Mouse (Mus musculus) cortical plate, adult 2 months (tissue): ENCODE data around the gene Gm45717. TPM values are rescaled to one million over a fixed set of nuclear protein-coding genes. Genes with fewer than 3 reads are reported as not detected.
A peak's percentile ranks its signal among the peaks of the same experiment; 100 is the strongest.

Experiments used
- H3K27ac ChIP-seq: fragments of 200-500 bp; 2 replicates; pipeline ENCODE4 v1.5.1; 2012; ENCODE audit warnings: low read length, control low read depth, inconsistent platforms; ENCODE audit not compliant: insufficient read depth
- H3K4me1 ChIP-seq: fragments of 200-500 bp; 2 replicates; pipeline ENCODE4 v1.6.1; 2011; ENCODE audit warnings: low read length; ENCODE audit not compliant: control insufficient read depth, insufficient read depth
- H3K4me3 ChIP-seq: fragments of 200-500 bp; 2 replicates; pipeline ENCODE4 v1.5.1; 2011; ENCODE audit warnings: mild to moderate bottlenecking, low read length, control low read depth; ENCODE audit not compliant: insufficient read depth
- CTCF ChIP-seq: fragments of 200-500 bp; IDR thresholded peaks from 2 replicates; pipeline ENCODE4 v1.5.1; 2011; ENCODE audit warnings: mild to moderate bottlenecking, control low read depth, low read length; ENCODE audit not compliant: insufficient read depth; ENCODE audit errors: extremely low read depth
- POLR2A ChIP-seq: fragments of 200-500 bp; IDR thresholded peaks from 2 replicates; pipeline ENCODE4 v1.6.1; 2011; ENCODE audit warnings: mild to moderate bottlenecking, low read length, control low read depth; ENCODE audit not compliant: insufficient read depth; ENCODE audit errors: extremely low read depth
- polyA plus RNA-seq: library from polyadenylated mRNA; depleted of rRNA; stranded (reverse); fragments of >200 nt; gene quantifications from 2 replicates; pipeline ENCODE4 v1.2.3, GENCODE M21; 2012

The Gm45717 gene
- polyA plus RNA-seq, 1 experiment = not detected

- H3K27ac ChIP-seq = no peak overlapping the region
- TF ChIP-seq POLR2A (no peak), CTCF (no peak)
- no peak overlapping the region for H3K4me3 ChIP-seq
- no peaks in the 10 kb centered on the region; the same call in 1 of the 2 replicates for H3K4me1 ChIP-seq
Observed at GRCm38 (mm10) chr7:140938436-140938835, 17.3 kb downstream of the Gm45717 start.

- TF ChIP-seq POLR2A (no peak), CTCF (no peak)
- H3K4me1 ChIP-seq = no peaks in the 10 kb centered on the region
Observed at GRCm38 (mm10) chr7:140927181-140927580, 28.6 kb downstream of the Gm45717 start.

GRCm38 (mm10) chr7:140923070-140923775 lies 32.5 kb downstream of the Gm45717 start:
- Histone ChIP-seq H3K27ac (no peak overlapping the region), H3K4me1 (no peaks in the 10 kb centered on the region), H3K4me3 (peak overlapping the region; percentile 21)
- TF ChIP-seq POLR2A = no peak
- TF ChIP-seq CTCF = no peak

More at GRCm38 (mm10) chr7:140927181-140927580, 28.6 kb downstream of the Gm45717 start:
- no peak overlapping the region for H3K27ac ChIP-seq
- H3K4me3 ChIP-seq = no peak overlapping the region

GRCm38 (mm10) chr7:140922398-140923069 lies 33.2 kb downstream of the Gm45717 start:
- TF ChIP-seq POLR2A (no peak), CTCF (no peak)
- no peak overlapping the region for H3K27ac ChIP-seq
- H3K4me3 ChIP-seq = peak overlapping the region; percentile 21
- no peaks in the 10 kb centered on the region for H3K4me1 ChIP-seq

DNA sequence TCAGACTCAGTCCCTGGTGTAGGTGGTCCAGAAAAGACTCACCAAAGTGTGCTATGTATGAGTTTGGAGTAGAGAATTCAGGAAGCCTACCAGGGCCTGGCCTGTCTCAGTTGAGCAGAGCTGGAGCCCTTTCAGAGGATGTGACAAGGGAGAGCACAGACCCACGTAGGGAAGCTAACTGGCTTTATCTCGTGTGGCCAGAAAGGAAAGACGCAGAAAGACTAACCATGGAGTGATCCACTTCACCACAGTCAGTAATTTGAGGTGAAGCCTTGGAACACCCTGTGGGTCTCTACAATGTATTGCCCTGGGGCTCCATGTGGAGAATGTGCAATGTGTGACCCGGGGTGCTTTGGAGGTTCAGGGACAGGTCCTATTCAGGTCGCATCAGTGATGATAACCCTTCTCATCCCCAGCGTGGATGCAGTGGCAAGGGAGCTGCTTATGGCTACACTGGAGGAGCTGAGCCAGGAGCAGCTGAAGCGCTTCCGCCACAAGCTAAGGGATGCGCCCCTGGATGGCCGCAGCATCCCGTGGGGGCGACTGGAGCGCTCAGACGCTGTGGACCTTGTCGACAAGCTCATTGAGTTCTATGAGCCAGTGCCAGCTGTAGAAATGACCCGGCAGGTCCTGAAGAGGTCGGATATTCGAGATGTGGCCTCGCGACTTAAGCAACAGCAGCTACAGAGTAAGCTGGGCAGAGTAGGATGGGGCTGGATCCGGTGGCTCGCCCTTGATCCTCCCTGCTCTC lies 34.3 kb downstream of the Gm45717 start:
- Histone ChIP-seq H3K27ac (no peak overlapping the region), H3K4me1 (no peaks in the 10 kb centered on the region), H3K4me3 (no peak overlapping the region)
- TF ChIP-seq CTCF (no peak), POLR2A (no peak)

DNA sequence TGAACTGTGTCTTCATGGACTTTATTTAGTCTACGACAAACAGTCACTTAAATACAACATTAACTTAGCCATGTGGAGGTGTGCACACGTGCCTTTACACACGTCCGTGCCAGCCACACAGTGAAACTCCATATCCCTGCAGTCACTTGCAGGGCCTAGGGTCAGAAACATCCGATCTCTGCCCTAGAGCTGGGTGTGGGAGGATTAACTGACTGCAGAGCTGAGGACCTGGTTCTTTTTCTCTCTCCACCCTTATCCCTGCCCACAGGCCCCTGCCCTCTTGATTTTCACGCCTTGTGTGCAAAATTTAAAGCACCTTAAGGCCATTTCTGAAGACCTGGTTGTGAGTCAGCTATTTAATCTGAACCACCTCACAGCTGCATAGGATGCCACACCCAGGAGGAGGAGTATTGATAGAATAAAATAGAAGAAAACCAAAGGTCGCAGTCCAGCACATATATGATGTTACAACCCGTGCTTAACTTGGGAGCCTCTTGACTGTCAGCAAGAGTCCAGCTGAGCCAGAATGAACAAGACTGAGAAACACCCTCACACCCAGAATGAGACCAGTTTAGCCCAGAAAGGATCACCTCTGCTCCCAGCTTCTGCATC lies 35.2 kb downstream of the Gm45717 start, which contains the start of gene Nlrp6:
TSS of gene Nlrp6 (plus strand) at position 485 of the 612 bp plus-strand sequence.
- Histone ChIP-seq H3K4me3 (no peak within 1 kb of the TSS), H3K27ac (no peak within 1 kb of the TSS), H3K4me1 (no peaks in the 10 kb centered on the region)
- TF ChIP-seq CTCF (no peak), POLR2A (no peak)

DNA sequence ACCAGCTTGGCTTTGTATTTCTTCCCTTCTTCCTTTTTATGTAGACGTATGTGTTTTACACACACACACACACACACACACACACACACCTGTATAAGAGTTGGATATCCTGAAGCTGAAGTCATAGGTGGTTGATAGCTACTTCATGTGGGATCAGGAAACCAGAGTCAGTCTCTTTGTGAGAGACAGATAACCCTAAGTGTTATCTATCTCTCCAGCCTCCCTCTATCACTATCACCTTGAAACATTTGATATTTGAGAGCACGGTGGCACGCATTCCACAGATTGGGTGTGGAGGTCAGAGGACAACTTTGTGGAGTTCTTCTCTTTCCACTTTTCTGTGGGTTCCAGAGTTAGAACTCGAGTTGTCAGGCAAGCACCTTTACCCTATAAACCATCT lies 35.8 kb downstream of the Gm45717 start:
- H3K4me3 ChIP-seq = no peak overlapping the region
- no peaks in the 10 kb centered on the region for H3K4me1 ChIP-seq
- H3K27ac ChIP-seq = no peak overlapping the region
- TF ChIP-seq POLR2A (no peak), CTCF (no peak)

DNA sequence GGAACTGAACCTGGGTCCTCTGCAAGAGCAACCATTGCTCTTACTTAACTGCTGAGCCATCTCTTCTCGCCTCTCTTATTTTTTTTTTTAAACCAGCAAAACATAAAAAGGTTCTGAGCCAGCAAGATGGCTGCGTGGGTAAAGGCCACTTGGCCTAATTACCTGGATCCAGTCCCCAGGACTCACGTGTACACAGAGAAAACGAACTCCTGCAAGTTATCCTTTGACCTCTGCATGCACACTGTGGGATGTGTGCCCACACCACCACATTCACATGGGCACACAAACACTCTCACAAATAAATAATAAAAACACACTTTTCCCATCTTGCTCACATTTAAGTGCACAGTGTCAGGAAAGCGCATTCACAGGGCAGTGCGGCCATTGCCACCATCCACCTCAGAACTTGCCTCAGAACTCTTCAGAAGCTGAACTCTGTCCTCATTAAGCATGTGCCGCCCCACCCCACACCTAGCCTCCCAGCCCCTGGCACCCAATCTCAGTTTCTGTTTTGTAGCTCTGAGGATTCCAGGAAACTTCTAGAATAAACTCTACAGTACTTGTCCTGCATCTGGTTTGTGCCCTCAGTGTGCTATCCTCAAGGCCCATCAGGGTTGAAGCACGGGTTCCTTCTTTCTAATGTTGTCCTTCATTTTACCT lies 41.6 kb downstream of the Gm45717 start:
- Histone ChIP-seq H3K27ac (no peak overlapping the region), H3K4me3 (no peak overlapping the region), H3K4me1 (0 out of 2 replicates have a peak, but pooled peaks cover 1% of the 10 kb centered on the region)
- TF ChIP-seq CTCF = no peak
- TF ChIP-seq POLR2A = no peak
